Mouse (Mus musculus) C2C12 (cell line): Measurements from ENCODE around the gene Dct.

Source experiments
- CTCF ChIP-seq: IDR thresholded peaks from one replicate; pipeline ENCODE4 v1.5.1; 2011; ENCODE audit not compliant: control insufficient read depth, insufficient read depth, insufficient read length
- FOSL1 ChIP-seq: IDR thresholded peaks from one replicate; pipeline ENCODE4 v1.8.0; 2011; ENCODE audit warnings: mild to moderate bottlenecking, low read length; ENCODE audit not compliant: poor library complexity, insufficient read depth, severe bottlenecking
- MYOG ChIP-seq: IDR thresholded peaks from one replicate; pipeline ENCODE4 v1.6.1; 2011; ENCODE audit not compliant: control insufficient read depth, insufficient read length; ENCODE audit errors: extremely low read depth
- USF1 ChIP-seq: IDR thresholded peaks from one replicate; pipeline ENCODE4 v1.6.1; 2011; ENCODE audit warnings: low read depth, mild to moderate bottlenecking, control low read depth, moderate library complexity

GRCm38 (mm10) chr14:118050431-118050830, 1.6 kb downstream of the Dct start:
- no peak for TF ChIP-seq CTCF
- TF ChIP-seq MYOG: no peak
- no peak for TF ChIP-seq USF1
- TF ChIP-seq FOSL1: no peak
